Mouse (Mus musculus) granulocyte monocyte progenitor cell, adult 5-6 weeks (primary cell): Measurements from ENCODE around the gene Ptgis. TPM values are rescaled to one million over a fixed set of nuclear protein-coding genes. Genes with fewer than 3 reads are reported as not detected.

Experiments
- ATAC-seq: replicated peaks from 2 replicates; pipeline ENCODE4 v1.8.0; 2016; ENCODE audit warnings: mild to moderate bottlenecking, moderate TSS enrichment, inconsistent platforms; ENCODE audit not compliant: poor library complexity, severe bottlenecking
- total RNA-seq, 2 experiments: library from RNA; stranded (forward) in 1 of 2; stranded (reverse) in 1 of 2; fragments of 200-712, 200-1000 nt in 1 of 2; fragments of >200 nt in 1 of 2; fragmentation: Nextera tagmentation in 1 of 2; gene quantifications; 2 replicates each; pipeline ENCODE4 v1.2.3; 2014 to 2017

Ptgis gene
- total RNA-seq, 2 experiments from 2014 or later, result not detected

DNA sequence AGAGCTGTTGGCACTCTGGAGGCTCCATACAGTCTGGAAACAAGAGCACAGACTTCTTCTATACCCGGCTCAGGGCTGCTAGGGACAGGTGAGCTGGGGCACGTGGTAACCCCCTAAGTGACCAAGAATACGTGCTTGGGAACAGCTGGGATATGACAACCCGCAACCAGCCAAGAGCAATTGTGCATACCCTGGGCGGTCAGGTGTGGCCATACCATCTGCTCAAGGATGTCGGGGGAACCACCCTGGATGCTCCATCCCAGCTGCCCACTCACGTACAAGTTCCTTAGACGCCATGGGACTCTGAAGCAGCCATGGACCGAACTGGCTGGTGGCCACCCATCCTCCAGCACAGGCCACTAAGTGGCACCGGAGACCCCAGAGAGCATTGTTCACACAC lies 77.3 kb downstream of the Ptgis start:
- no peak for ATAC-seq

DNA sequence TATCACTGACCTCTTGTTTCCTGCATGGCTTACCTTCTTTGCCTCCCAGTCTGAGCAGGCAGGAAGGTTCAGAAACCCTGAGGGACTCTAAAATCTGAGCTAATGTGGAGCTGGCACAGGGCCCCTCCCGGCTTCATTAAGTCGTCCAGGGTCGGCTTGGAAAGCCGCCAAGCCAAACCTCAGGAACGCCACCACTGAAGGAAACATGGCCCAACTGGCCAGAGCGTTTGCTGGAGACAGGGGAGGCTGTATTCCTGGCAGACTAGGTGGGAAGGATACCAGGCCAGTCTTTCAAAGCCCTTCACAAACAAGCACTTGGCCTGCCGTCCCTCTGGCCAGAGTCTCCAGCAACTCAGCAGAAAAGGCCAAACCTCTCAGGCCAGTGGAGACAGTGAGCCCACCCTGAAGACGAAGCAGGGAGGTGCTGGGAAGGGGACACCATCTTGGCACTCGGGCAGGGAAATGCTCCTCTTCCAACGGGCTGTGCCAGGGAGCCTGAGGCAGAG lies 77.8 kb downstream of the Ptgis start:
- ATAC-seq, result no peak

DNA sequence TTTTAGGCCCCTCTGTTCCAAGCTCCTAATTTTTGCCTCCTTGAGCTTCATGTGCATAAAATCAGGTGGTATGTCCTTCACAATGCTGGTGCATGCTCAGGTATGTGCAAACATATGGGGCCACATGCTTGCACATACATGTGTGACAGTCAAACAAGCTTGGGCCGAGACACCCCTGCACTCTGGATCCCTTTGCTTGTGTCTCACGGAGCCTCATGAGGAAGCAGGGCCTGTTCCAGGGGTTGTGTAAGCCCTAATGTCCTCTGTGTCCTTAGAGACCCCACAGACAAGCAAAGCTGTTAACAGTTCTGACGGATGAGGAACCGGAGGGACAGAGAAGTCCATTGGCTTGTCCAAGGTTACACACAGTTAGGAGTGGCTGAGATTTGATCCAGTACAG lies 80.7 kb downstream of the Ptgis start:
- no peak for ATAC-seq

DNA sequence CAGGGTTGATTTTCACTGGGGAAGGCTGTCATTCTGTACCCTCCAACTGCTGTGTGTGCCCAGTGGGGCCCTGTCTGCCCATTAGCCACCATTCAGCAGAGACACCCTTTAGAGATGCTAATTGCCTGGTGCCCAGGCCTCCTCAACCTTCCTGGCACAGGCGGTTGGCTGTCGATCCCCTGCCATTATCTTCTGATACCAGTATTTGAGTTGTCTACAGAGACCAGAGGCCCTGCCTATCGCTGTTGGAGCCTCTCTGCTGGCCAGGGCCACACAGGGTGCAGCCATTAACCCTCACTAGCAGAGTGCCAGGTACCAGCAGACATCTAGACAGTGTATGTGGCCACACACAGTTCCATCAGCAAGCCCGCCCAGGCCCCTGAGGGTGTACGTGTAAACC lies 81.6 kb downstream of the Ptgis start:
- ATAC-seq, result no peak

GRCm38 (mm10) chr2:167156118-167156715 lies 84.2 kb downstream of the Ptgis start:
- ATAC-seq, result no peak

- ATAC-seq, result 0 out of 2 replicates have a peak, but pooled peaks have one; percentile 17
Measured at GRCm38 (mm10) chr2:167155541-167155973, 84.8 kb downstream of the Ptgis start.

DNA sequence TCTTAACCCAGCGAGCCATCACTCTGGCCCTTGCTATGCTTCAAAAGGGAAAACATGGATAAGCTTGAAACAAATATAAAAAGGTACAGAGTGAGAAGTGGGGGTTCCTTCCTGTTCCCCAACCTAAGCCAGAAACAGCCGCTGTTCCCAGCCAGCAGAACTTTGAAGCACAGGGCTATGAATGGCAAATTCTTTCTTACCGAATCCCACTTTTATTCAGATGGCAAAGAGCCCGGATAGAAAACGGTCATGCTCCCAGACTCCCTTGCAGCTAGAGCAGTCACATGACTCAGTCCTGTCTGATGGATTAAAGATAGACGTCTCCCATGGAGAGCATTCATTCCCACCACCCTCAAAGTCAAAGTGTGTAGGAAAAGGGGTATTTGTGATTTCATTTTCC lies 89.5 kb downstream of the Ptgis start:
- ATAC-seq, result no peak

DNA sequence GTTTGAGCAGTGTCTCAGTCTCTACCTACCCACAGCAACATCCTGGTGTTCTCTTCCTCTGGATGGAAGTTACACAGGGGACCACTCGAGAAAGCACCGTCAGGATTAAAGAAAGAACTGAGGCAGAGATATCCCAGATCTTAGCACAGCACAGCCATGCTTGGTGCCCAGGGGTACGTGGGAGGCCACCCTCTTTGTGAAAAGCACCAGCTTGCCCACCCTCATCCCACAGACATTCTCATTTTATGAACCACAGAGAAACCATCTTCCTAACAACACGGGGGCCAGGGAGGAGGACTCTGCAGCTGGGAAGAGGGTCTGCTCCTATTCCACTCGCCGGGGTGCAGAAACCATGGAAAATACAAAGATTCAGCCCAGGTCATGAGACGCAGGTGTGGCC lies 90.3 kb downstream of the Ptgis start:
- no peak for ATAC-seq

- no peak for ATAC-seq
Measured at GRCm38 (mm10) chr2:167149035-167149434, 91.4 kb downstream of the Ptgis start.

DNA sequence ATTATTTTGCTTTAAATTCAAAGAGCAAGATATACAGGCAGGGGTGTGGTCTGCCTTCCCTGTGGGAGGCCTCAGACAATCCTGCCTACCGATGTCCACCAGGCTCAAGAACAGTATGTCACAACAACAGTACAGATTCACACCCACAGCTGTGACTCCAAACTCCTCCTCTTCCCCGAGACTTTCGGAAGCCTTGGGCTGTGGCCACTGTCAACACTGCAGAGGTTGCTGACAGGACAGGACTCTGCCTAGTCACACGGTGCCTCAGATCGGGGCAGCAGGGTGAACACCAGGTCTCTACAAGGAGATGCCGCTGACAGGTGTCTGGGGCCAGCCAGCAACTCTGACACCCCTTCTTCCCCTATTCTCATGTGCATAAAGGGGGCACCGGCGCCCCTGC lies 92.7 kb downstream of the Ptgis start:
- no peak for ATAC-seq

DNA sequence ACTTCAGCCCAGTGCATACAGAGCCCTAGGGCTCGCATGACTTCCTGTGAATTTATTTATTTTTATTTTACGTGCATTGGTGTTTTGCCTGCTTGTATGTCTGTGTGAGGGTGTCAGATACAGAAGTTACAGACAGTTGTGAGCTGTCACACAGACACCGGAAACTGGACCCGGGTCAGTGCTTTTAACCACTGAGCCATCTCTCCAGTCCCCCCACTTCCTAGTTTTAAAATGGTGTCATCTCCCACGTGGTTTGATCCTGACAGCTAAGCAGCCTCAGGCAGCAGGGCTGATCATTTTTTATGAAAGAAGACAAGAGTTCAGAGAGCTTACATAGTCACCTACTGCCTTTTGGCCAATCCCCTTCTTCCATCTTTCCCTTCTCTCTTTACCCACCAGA lies 94.5 kb downstream of the Ptgis start:
- ATAC-seq, result no peak

- ATAC-seq, result no peak
Measured at GRCm38 (mm10) chr2:167144439-167145307, 95.7 kb downstream of the Ptgis start.

- no peak for ATAC-seq
Measured at GRCm38 (mm10) chr2:167143914-167144313, 96.5 kb downstream of the Ptgis start.

DNA sequence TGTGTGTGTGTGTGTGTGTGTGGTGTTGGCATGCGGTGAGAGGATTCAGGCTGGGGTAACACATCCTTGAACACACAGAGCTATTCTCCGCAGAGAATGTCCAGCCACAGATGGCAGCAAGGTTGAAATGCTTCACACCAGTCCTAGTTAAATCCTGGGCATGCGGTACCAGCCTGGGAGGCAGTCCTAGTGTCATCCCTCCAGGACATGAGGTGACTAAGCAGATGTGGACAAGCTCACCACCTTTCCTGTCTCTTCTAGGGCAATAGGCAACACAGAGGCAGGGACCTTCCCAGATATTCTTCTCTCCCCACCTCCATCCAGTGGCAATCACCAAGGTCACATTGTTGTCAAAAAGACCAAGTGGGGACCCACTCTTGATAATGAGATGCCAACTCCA lies 98.1 kb downstream of the Ptgis start:
- ATAC-seq, result no peak

GRCm38 (mm10) chr2:167141810-167142209 lies 98.6 kb downstream of the Ptgis start:
- no peak for ATAC-seq

Other genes with a start within 250 kb of the Ptgis start
- 46.7 and 50.7 TPM in 2 replicates for gene Stau1, start 244.3 kb downstream of the Ptgis start, total RNA-seq (2014; fragmentation: Nextera tagmentation)
- 25.4 and 34.3 TPM in 2 replicates for gene Stau1, start 244.3 kb downstream of the Ptgis start, total RNA-seq (2017)
- gene Ddx27, start 225.4 kb downstream of the Ptgis start, total RNA-seq (2014; fragmentation: Nextera tagmentation), result 61.9 and 68.6 TPM in 2 replicates
- gene Ddx27, start 225.4 kb downstream of the Ptgis start, total RNA-seq (2017), result 97.9 and 106 TPM in 2 replicates
- 25.4 and 28.2 TPM in 2 replicates for gene Znfx1, start 177.6 kb downstream of the Ptgis start, total RNA-seq (2014; fragmentation: Nextera tagmentation)
- gene Znfx1, start 177.6 kb downstream of the Ptgis start, total RNA-seq (2017), result 23.1 and 29.1 TPM in 2 replicates
- 1.3 TPM in 1 of 2 replicates, not detected in the other for gene Kcnb1, start 50.4 kb downstream of the Ptgis start, total RNA-seq (2014; fragmentation: Nextera tagmentation)
- gene Kcnb1, start 50.4 kb downstream of the Ptgis start, total RNA-seq (2017), result 0.39 and 1.7 TPM in 2 replicates
- gene B4galt5, start 108.6 kb upstream of the Ptgis start, total RNA-seq (2014; fragmentation: Nextera tagmentation), result 12.3 and 19.3 TPM in 2 replicates
- gene B4galt5, start 108.6 kb upstream of the Ptgis start, total RNA-seq (2017), result 5.0 and 13.1 TPM in 2 replicates
- 39.4 and 54.4 TPM in 2 replicates for gene Slc9a8, start 181.1 kb upstream of the Ptgis start, total RNA-seq (2014; fragmentation: Nextera tagmentation)
- gene Slc9a8, start 181.1 kb upstream of the Ptgis start, total RNA-seq (2017), result 21.1 and 22.0 TPM in 2 replicates